Mouse (Mus musculus) hindbrain, embryonic 11.5 days (tissue): ENCODE measurements at regions not wholly inside any gene's neighbourhood (a gene's known extent, or its start where the extent isn't known, plus 50 kb on each side); places are given as distances from the start of the nearest gene placed in this dataset.

Experiments
- ATAC-seq: fragments of 200-750 bp; cut with Nextera tagmentation; 2 replicates; pipeline ENCODE4 v1.8.0; 2017; ENCODE audit warnings: mild to moderate bottlenecking, moderate TSS enrichment, moderate library complexity; ENCODE audit not compliant: low FRiP score
- DNase-seq: peaks from one replicate; pipeline ENCODE4 v3.0.0-alpha.2; 2015; ENCODE audit warnings: low spot score
- H3K27ac ChIP-seq: fragments of 300-500 bp; sonication (generic); 2 replicates; pipeline ENCODE4 v1.5.1; 2014; ENCODE audit warnings: mild to moderate bottlenecking, low read depth, low read length
- H3K27me3 ChIP-seq: fragments of 300-500 bp; sonication (generic); 2 replicates; pipeline ENCODE4 v1.6.1; 2014; ENCODE audit warnings: mild to moderate bottlenecking, low read length, moderate library complexity, mixed read lengths; ENCODE audit not compliant: control insufficient read depth, insufficient read depth
- H3K36me3 ChIP-seq: fragments of 300-500 bp; sonication (generic); 2 replicates; pipeline ENCODE4 v1.6.1; 2014; ENCODE audit warnings: mild to moderate bottlenecking, low read length, moderate library complexity, mixed read lengths; ENCODE audit not compliant: control insufficient read depth, insufficient read depth
- H3K4me1 ChIP-seq: fragments of 300-500 bp; sonication (generic); replicated peaks from 2 replicates; pipeline ENCODE4 v1.6.1; 2014; ENCODE audit warnings: low read length, mixed read lengths; ENCODE audit not compliant: control insufficient read depth, insufficient read depth
- H3K4me2 ChIP-seq: fragments of 300-500 bp; sonication (generic); replicated peaks from 2 replicates; pipeline ENCODE4 v1.6.1; 2014; ENCODE audit warnings: mild to moderate bottlenecking, low read depth, low read length
- H3K4me3 ChIP-seq: fragments of 300-500 bp; sonication (generic); 2 replicates; pipeline ENCODE4 v1.5.1; 2014; ENCODE audit warnings: low read depth, low read length
- H3K9ac ChIP-seq: fragments of 300-500 bp; sonication (generic); 2 replicates; pipeline ENCODE4 v1.6.1; 2014; ENCODE audit warnings: low read depth, low read length
- H3K9me3 ChIP-seq: fragments of 300-500 bp; sonication (generic); 2 replicates; pipeline ENCODE4 v1.6.1; 2016; ENCODE audit warnings: low read length; ENCODE audit not compliant: control insufficient read depth
- WGBS: fragments of 180-500 bp; shearing (Covaris S2); extraction: QIAGEN DNeasy Blood & Tissue Kit; methylation state at CpG from one replicate; pipeline ENCODE4 v1.1.7; 2014; 5-methylcytosine and 5-hydroxymethylcytosine counted together

DNA sequence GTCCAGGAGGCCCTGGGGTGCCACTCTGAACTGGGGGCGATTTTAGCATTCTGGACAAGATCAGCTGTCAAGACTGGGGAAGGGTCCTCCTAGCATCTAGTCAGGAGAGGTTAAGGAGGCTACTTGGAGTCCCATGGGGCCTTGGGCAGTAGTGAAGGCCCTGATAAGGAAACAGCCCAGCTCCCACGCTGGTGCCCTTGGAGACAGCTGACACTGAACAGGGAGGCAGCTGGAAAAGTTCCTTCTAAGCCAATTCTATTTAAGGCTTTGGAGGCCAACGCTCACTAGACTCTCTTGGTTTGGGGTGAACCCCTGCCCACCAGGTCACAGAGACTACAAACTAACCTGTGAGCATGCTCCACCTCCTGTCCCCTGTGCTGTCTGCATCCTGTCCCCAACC is 53.8 kb upstream of the Prdm11 start:
- no peak overlapping the region for H3K4me3 ChIP-seq

DNA sequence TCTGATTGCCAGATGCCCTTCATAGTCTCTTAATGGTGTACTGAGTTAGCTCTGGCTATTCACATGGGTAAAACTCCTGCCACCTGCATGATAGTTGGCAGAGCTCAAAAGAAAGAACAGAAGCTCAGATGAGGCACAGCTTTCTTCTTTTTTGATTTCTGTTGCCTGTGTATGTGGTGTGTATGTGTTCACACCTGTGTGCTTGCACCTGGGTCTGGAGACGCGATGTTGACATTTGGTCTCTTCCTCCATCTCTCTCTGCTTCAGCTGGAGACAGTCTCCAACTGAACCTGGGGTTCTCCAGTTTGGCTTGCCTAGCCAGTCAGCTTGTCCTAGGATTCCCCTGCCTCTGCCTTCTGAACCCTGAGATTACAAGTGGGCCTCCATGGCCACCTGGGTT is 51.0 kb upstream of the Prdm11 start:
- Histone ChIP-seq H3K27ac (no peak overlapping the region), H3K4me2 (no peak overlapping the region), H3K9ac (no peak overlapping the region), H3K27me3 (no peaks in the 10 kb centered on the region), H3K9me3 (no peaks in the 10 kb centered on the region), H3K36me3 (no peaks in the 10 kb centered on the region), H3K4me1 (no peaks in the 10 kb centered on the region), H3K4me3 (no peak overlapping the region)
- 93% methylated on average over 2 of the region's 2 CpGs for WGBS
- ATAC-seq = no peak
- DNase-seq = no peak

More for the DNA sequence above, 53.8 kb upstream of the Prdm11 start:
- no peaks in the 10 kb centered on the region for H3K9me3 ChIP-seq
- no peak overlapping the region for H3K4me2 ChIP-seq
- H3K27ac ChIP-seq = no peak overlapping the region
- no peak overlapping the region for H3K9ac ChIP-seq
- 64% methylated on average over 3 of the region's 3 CpGs for WGBS
- DNase-seq (no peak), ATAC-seq (no peak)
- no peaks in the 10 kb centered on the region for H3K36me3 ChIP-seq
- H3K4me1 ChIP-seq = no peaks in the 10 kb centered on the region
- H3K27me3 ChIP-seq = no peaks in the 10 kb centered on the region

DNA sequence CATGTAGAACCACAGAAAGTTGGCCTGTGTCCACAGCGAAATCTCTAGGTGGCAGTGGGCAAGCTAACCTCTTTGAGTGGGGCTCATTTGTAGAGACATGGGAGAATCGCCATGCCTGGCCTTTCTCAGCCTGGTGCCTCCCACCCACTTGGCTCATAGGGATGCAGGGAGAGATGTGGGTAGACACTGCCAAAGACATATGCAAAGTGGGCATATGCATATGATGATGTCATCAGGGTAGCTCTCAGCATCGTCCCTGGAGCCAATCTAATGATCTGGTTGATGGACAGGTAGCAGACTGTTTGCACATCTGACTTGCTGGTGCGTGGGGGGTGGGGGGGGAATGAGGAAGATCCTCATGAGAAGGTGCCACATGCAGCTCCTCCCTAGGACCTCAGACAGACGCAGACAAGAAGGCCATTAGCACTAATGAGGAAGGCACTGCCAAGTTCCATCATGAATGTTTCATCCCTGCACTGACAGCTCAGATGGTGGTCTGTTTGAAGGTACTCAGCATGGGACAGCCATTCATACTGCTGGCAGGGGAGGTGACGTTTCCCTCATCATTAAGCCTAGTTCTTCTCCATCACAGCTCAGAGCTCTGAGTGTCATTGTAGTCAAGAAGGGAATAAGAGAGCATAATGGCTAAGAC is 50.2 kb upstream of the Prdm11 start:
- Histone ChIP-seq H3K27me3 (no peaks in the 10 kb centered on the region), H3K9me3 (no peaks in the 10 kb centered on the region), H3K36me3 (no peaks in the 10 kb centered on the region), H3K27ac (no peak overlapping the region), H3K4me3 (no peak overlapping the region), H3K9ac (no peak overlapping the region), H3K4me1 (no peaks in the 10 kb centered on the region), H3K4me2 (no peak overlapping the region)
- ATAC-seq (no peak), DNase-seq (no peak)
- 72% methylated on average over 6 of the region's 6 CpGs for WGBS
